Mouse (Mus musculus) heart, postnatal 4 days (tissue): ENCODE data around the gene H2-Q6. TPM values are rescaled to one million over a fixed set of nuclear protein-coding genes. Genes with fewer than 3 reads are reported as not detected.
A peak's percentile ranks its signal among the peaks of the same experiment; 100 is the strongest.
"Not testable (repeated sequence)": the region's sequence is repeated elsewhere in the genome, so short reads cannot be mapped to it uniquely, and the experiment has no call there.

Source experiments
- DNase-seq: peaks from one replicate; pipeline ENCODE4 v3.0.0; 2021
- total RNA-seq, 2 experiments: library from RNA; stranded (reverse); gene quantifications; 2 replicates each; pipeline ENCODE4 v1.2.3; 2021

The H2-Q6 gene
- total RNA-seq, 2 experiments from 2014 or later = 0.21 to 0.52 TPM

- not testable (repeated sequence) for DNase-seq
Observed at GRCm38 (mm10) chr17:35435577-35435976, 10.9 kb downstream of the H2-Q6 start.

GRCm38 (mm10) chr17:35437386-35437936 is 12.8 kb downstream of the H2-Q6 start:
- not testable (repeated sequence) for DNase-seq

DNA sequence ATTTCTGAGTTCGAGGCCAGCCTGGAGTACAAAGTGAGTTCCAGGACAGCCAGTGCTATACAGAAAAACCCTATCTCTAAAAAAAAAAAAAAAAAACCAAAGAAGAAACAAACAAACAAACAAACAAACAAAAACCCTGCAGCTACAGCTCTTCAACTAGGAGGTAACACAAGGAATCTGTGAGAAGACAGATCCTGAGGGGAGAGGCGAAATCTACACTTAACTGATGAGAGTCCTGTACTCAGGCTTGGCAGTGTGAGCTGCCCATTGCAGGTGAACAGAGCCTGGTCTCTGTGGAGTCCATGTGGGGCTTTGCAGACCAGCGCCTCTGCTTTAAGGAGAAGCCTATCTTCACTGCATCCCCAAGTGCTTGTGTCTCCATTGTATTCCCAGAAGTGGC is 13.7 kb downstream of the H2-Q6 start:
- DNase-seq = not testable (repeated sequence)

GRCm38 (mm10) chr17:35438885-35439284 is 14.2 kb downstream of the H2-Q6 start, which contains the start of gene H2-Q7:
H2-Q7 (plus strand) TSS chr17:35439155.
- peak; percentile 82 for DNase-seq

GRCm38 (mm10) chr17:35439295-35439747 is 14.7 kb downstream of the H2-Q6 start:
- peak; percentile 26 for DNase-seq

GRCm38 (mm10) chr17:35439925-35440645 is 15.4 kb downstream of the H2-Q6 start:
- not testable (repeated sequence) for DNase-seq

GRCm38 (mm10) chr17:35442376-35442775 is 17.7 kb downstream of the H2-Q6 start:
- not testable (repeated sequence) for DNase-seq

- DNase-seq = not testable (repeated sequence)
Observed at GRCm38 (mm10) chr17:35444510-35444909, 19.9 kb downstream of the H2-Q6 start.

DNA sequence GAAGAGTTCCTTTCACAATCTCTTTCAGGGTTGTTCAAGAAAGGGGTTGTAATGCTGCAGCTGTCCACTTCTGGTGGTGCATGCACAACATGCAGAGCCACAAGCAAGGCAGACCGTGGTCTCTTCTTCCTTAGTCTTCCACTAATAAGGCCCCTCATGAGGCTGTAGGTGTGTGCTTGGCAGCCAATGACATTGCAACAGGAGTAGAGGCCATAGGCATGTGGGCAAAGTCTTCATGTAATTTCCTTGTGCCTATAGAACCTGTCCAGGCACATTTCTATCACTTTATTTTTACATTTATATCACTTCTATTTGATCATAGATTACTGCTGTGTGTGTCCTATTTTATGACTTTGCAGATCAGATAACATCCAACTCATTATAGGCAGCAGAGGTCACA is 33.6 kb downstream of the H2-Q6 start:
- DNase-seq = not testable (repeated sequence)

DNA sequence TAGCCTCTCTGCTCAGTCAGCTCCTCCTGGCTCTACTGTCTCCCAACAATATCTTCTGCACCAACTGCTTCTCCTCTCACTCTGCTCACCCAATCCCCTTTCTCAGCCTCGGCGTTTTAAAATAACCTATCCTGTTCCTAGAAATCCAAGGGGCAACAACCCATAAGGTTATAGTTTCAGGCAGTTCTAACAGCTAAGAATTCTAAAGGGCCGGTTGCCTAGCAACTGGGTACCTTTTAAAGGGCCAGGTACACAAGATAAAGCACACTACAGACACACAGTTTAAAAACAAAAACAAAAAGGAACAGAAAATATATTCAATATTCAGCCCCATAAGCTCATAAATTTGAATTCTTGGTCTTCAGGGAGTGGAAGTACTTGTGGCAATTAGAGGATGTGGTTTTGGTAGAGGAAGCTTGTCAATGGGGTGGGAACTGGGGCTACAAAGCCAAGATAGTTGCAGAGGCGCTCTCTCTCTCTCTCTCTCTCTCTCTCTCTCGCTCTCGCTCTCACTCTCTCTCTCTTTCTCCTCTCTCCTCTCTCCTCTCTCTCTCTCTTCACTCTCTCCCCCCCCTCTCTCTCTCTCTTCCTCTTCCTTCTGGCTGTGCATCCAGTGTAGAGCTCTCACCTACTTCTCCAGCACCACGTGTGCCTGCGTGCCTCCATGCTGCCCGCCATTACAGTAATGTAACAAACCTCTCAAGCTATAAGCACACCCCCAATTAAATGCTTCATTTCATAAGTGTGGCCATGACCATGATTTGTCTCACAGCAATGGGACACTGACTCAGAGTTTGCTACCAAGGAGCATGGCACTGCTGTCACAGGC is 36.1 kb downstream of the H2-Q6 start:
- not testable (repeated sequence) for DNase-seq

- not testable (repeated sequence) for DNase-seq
Observed at GRCm38 (mm10) chr17:35465651-35466050, 41.0 kb downstream of the H2-Q6 start.

- not testable (repeated sequence) for DNase-seq
Observed at GRCm38 (mm10) chr17:35468936-35469335, 44.3 kb downstream of the H2-Q6 start.

DNA sequence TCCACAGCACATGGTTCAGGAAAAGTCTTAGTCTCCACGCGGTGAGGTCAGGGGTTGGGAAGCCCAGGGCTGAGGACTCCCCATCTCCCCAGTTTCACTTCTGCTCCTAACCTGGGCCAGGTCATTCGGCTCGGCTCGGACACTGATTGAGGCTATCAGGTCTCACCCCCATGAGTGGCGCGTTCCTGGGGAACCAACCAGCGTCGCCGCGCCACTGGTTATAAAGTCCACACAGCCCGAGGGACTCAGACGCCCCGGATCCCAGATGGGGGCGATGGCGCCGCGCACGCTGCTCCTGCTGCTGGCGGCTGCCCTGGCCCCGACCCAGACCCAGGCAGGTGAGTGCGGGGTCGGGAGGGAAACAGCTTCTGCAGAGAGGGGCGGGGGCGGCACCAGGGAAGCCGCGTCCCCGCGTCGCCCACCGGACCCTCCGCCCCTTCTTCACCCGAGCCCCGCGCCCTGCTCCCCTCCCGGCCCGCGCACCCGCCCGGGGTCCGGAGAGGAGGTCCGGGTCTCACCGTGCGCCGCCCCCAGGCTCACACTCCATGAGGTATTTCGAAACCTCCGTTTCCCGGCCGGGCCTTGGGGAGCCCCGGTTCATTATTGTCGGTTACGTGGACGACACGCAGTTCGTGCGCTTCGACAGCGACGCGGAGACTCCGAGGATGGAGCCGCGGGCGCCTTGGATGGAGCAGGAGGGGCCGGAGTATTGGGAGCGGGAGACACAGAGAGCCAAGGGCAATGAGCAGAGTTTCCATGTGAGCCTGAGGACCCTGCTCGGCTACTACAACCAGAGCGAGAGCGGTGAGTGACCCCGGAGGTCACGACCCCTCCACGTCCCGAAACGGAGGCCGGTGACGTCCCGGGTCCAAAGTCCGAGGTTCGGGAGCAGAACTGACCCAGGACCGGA is 45.4 kb downstream of the H2-Q6 start, which contains the start of gene H2-Q10:
TSS of gene H2-Q10 (plus strand) at position 248 of the 910 bp plus-strand sequence.
- no peak for DNase-seq

Other genes with a start within 250 kb of the H2-Q6 start
- gene Aif1, start 248.8 kb upstream of the H2-Q6 start, total RNA-seq = 1 to 10 TPM; 2.9 to 3.4 TPM
- gene Lst1, start 236.4 kb upstream of the H2-Q6 start, total RNA-seq = 1 to 10 TPM; 4.2 to 4.8 TPM
- 1 to 10 TPM in 1 of 2 experiments, under 1 TPM in 1; 0.81 to 1.0 TPM for gene Ltb, start 230.4 kb upstream of the H2-Q6 start, total RNA-seq
- gene Tnf, start 222.8 kb upstream of the H2-Q6 start, total RNA-seq = 1 to 10 TPM in 1 of 2 experiments, under 1 TPM in 1; 0.76 to 1.3 TPM
- under 1 TPM; 0.26 to 0.32 TPM for gene Lta, start 219.5 kb upstream of the H2-Q6 start, total RNA-seq
- gene Gm16181, start 204.0 kb upstream of the H2-Q6 start, total RNA-seq = under 1 TPM in 1 of 2 experiments, not detected in 1; 0.52 TPM
- gene Atp6v1g2, start 191.2 kb upstream of the H2-Q6 start, total RNA-seq = 1 to 10 TPM; 8.0 to 9.3 TPM
- gene Nfkbil1, start 189.1 kb upstream of the H2-Q6 start, total RNA-seq = 10 to 100 TPM; 10.8 to 11.0 TPM
- 100 to 1,000 TPM; 221 to 230 TPM for gene Ddx39b, start 183.1 kb upstream of the H2-Q6 start, total RNA-seq
- gene H2-D1, start 162.1 kb upstream of the H2-Q6 start, total RNA-seq = 10 to 100 TPM; 45.9 to 50.4 TPM
- gene H2-Q1, start 104.4 kb upstream of the H2-Q6 start, total RNA-seq = under 1 TPM; 0.43 to 0.55 TPM
- gene H2-Q2, start 82.6 kb upstream of the H2-Q6 start, total RNA-seq = under 1 TPM; 0.64 to 0.77 TPM
- gene H2-Q4, start 45.2 kb upstream of the H2-Q6 start, total RNA-seq = 1 to 10 TPM; 8.0 TPM
- under 1 TPM; 0.69 to 0.92 TPM for gene H2-Q7, start 14.3 kb downstream of the H2-Q6 start, total RNA-seq
- gene H2-Q10, start 45.2 kb downstream of the H2-Q6 start, total RNA-seq = under 1 TPM; 0.19 to 0.36 TPM
- not detected for gene Pou5f1, start 81.2 kb downstream of the H2-Q6 start, total RNA-seq
- gene Tcf19, start 92.0 kb downstream of the H2-Q6 start, total RNA-seq = 10 to 100 TPM; 41.1 to 44.2 TPM
- gene Cchcr1, start 92.2 kb downstream of the H2-Q6 start, total RNA-seq = 10 to 100 TPM; 11.0 to 12.5 TPM
- not detected for gene Psors1c2, start 108.4 kb downstream of the H2-Q6 start, total RNA-seq
- gene Cdsn, start 127.3 kb downstream of the H2-Q6 start, total RNA-seq = under 1 TPM; 0.16 to 0.26 TPM
- not detected for gene 2300002M23Rik, start 142.6 kb downstream of the H2-Q6 start, total RNA-seq
- gene Sfta2, start 176.7 kb downstream of the H2-Q6 start, total RNA-seq = not detected
- not detected for gene Gm9573, start 201.8 kb downstream of the H2-Q6 start, total RNA-seq
- gene Mucl3, start 218.8 kb downstream of the H2-Q6 start, total RNA-seq = not detected
- gene Vars2, start 242.7 kb downstream of the H2-Q6 start, total RNA-seq = 10 to 100 TPM; 29.0 to 29.2 TPM
- gene Gtf2h4, start 248.9 kb downstream of the H2-Q6 start, total RNA-seq = 10 to 100 TPM; 19.4 to 20.9 TPM